Mouse (Mus musculus) erythroid progenitor cell, adult 5-6 weeks (primary cell): ENCODE results near the gene Carmil1. TPM values are rescaled to one million over a fixed set of nuclear protein-coding genes. Genes with fewer than 3 reads are reported as not detected.

Source experiments
- ATAC-seq: replicated peaks from 2 replicates; pipeline ENCODE4 v1.8.0; 2016; ENCODE audit warnings: moderate number of reproducible peaks, mild to moderate bottlenecking, moderate TSS enrichment, inconsistent platforms; ENCODE audit not compliant: poor library complexity, low FRiP score, severe bottlenecking
- total RNA-seq, 2 experiments: library from RNA; stranded (forward) in 1 of 2; stranded (reverse) in 1 of 2; fragments of 150-400 nt in 1 of 2; fragments of 186-747, 209-891 nt in 1 of 2; gene quantifications; 2 replicates each; pipeline versions ENCODE4 v1.2.3 to v1.2.4; 2015 to 2017; ENCODE audit warnings: low replicate concordance in 2 of 2

Gene Carmil1
- total RNA-seq, 2 experiments from 2014 or later = 0.68 to 3.8 TPM

DNA sequence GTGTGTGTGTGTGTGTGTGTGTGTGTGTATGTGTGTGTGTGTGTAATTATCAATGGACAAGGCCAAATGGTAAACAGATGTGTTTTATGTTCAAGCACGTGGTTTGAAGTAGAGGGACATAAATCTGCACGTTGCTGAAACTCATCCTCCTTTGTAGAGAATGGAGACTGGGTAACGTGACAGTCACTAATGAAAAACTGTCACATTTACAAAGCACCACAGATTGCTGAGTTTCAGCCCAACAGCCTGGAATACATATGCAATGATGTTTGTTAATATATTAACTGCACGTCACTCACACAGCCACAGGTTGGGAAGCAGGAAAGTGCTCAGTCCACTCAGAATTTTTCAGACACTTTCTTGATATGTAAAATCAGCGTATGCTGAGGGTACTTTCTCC, 290.1 kb downstream of the Carmil1 start:
- no peak for ATAC-seq

DNA sequence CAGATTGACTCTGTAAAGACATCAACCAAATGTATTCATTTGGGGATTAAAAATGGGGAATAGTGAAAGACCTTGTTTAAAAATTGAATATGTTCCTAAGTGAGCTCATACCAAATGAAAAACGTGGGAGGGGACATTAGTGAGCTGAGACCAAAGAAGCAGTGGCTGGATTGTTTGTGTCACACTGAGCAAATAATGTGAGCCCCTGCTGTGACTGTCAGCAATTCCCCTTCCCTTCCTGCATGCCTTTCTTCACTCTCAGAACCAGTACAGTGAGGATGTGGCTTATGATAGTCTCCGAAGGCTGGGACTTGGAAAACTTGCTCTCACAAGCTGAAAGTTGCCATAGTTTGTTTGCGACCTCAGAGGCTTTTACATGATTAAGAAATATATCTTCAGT, 295.5 kb downstream of the Carmil1 start:
- no peak for ATAC-seq

DNA sequence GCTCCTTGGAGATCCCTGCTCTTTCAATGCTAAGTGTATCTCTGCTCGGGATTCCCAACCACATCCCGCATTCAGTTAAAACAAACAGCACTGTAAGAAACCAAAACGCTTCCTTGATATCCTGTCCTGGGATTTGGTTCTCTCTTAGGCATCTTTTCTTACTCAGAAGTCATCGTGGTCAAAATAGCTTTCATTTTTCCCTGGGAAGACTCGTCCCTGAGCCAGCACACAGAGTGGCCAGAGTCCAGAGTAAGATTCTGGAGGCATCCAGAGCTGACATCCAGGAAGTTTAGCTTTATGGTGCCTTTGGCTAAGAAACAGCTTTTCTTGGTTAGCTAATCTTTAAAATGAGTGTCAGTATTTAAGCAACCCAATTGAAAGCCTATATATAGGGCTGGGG, 308.3 kb downstream of the Carmil1 start:
- ATAC-seq = no peak

DNA sequence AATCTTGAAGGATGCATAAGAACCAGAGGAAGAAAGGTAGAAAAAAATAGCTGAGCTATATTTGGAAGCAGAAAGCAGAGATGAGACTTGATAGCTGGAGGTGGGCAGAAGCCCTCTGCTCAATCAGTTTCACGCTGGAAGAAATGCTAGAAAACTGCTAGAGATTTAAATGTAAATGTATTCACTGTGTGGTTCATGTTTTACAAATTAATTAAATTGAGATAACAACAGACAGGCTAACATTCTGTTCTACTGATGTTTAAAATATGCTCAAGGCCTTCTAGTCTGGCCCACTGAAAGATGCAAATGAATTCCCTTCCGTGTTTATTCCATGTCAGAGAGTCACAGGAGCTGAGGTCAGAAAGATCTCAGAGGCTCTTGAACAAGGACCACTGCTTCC, 308.7 kb downstream of the Carmil1 start:
- no peak for ATAC-seq

DNA sequence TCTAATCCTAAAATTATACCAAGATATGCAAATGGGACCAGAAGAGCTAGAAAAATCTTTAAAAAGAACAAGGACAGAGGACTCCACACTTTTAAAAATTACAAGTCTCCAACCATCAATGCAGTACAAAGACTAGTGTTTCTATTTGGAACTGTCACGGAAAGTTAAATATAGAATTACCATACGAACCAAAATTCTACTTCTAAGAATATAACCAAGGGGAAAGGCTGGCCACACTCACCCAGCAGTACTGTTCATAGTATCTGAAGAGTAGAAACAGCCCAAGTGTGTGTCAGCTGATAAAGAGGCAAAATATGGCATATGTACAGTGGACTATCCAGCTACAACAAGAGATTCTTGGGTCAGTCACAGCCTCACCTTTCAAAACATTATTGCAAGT, 315.7 kb downstream of the Carmil1 start:
- ATAC-seq = no peak

Other genes with a start within 250 kb of the Carmil1 start
- 5.0 and 5.9 TPM in 2 replicates for gene Cmah, start 46.6 kb upstream of the Carmil1 start, total RNA-seq (2015; ENCODE audit: low replicate concordance)
- gene Cmah, start 46.6 kb upstream of the Carmil1 start, total RNA-seq (2017; ENCODE audit: low replicate concordance) = 2.6 and 6.8 TPM in 2 replicates